Mouse (Mus musculus): Measurements from ENCODE around the gene Nphp4.
"Not testable (repeated sequence)": the region's sequence is repeated elsewhere in the genome, so short reads cannot be mapped to it uniquely, and the experiment has no call there.

Nphp4 gene

DNA sequence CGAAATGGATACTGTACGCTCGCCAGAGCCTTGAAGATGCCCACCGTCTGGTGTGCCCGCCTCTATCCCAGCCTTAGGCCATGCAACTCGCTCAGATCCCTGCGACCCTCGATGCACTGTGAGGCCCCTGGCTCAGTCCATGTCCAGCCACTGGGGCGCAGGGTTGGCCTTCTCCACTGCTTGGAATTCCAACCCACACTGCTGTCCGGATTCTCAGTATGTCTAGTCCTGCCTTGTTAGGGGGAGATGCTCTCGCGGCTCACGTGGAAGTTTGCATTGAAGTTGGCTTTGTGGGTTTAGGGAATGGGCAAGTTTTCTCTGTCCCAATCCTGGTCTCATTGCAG, 1.7 kb downstream of the Nphp4 start:
- no peak for DNase-seq (ENCODE audit: low spot score in 2 of 2)

- no peak for DNase-seq (ENCODE audit: low spot score in 2 of 2)
These were observed 3.9 kb downstream of the Nphp4 start for GRCm38 (mm10) chr4:152480426-152480825.

DNA sequence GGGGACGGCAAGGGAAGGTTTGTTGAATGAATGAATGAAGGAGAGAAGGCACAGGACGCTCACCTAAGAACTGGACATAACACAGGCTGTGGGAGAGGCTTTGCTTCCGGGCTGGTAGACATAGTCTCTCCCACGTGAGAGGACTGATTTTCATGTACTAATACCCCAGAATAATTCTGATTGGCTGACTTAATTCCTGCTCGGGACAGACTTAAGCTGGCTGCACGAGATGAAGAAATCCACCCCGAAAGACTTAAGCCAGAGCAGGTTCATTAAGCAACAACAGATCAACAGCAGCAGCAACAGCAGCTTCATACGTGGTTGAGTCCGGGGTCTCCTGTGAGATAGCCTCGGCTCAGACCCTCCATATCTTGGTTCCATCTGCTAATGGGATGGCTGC, 11.5 kb downstream of the Nphp4 start:
- DNase-seq (ENCODE audit: low spot score in 2 of 2), result no peak

DNA sequence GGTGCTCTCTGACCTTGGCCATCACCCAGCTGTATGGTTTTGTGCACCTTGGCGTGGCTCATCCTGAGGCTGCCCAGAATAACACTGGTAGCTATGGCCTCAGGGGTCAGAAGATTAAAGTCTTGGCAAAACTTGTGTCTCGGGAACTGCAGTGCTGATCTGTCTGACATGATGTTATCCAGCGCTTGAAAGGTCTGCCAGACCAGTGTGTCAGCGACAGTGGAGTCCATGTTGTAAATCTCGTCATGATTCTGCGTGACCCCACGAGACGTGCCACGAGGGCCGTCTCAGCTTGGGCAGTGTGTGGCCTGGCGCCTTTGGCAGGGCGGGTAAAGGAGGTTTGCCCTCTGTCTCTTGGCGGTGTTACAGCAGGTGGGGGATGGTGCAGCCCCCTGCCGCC, 13.8 kb downstream of the Nphp4 start:
- DNase-seq (ENCODE audit: low spot score in 2 of 2), result no peak

- peak; percentile 50 to 71 for DNase-seq (ENCODE audit: low spot score in 2 of 2)
These were observed 14.9 kb downstream of the Nphp4 start for GRCm38 (mm10) chr4:152491250-152491899.

GRCm38 (mm10) chr4:152494360-152494879, 17.9 kb downstream of the Nphp4 start:
- no peak for DNase-seq (ENCODE audit: low spot score in 2 of 2)

GRCm38 (mm10) chr4:152512221-152512925, 35.9 kb downstream of the Nphp4 start:
- DNase-seq (ENCODE audit: low spot score in 2 of 2), result no peak

GRCm38 (mm10) chr4:152514884-152515283, 38.4 kb downstream of the Nphp4 start:
- no peak for DNase-seq (ENCODE audit: low spot score in 2 of 2)

DNA sequence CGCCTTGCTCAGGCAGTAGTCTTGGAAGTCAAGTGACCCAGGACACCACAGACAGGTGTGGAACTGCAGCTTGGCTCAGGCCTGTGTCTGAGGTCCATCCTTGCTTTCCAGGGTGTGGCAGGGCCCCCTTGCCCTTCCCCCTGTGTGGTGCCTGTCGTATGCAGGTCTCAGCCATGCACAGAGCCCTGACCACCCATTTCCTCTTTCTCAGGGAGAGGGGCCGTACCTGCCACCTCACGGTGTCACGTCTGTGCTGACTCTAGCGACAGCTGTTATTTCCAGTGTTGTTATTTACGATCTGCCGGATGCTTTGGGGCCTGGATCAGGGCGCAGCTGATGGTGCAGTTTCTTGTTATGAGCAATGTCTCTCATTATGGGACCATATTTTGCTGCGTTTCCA, 42.6 kb downstream of the Nphp4 start:
- DNase-seq (ENCODE audit: low spot score in 2 of 2), result no peak

GRCm38 (mm10) chr4:152520083-152520482, 43.6 kb downstream of the Nphp4 start:
- DNase-seq (ENCODE audit: low spot score in 2 of 2), result peak in 1 of 2 experiments; percentile 32

- DNase-seq (ENCODE audit: low spot score in 2 of 2), result no peak
These were observed 56.4 kb downstream of the Nphp4 start for GRCm38 (mm10) chr4:152532872-152533271.

DNA sequence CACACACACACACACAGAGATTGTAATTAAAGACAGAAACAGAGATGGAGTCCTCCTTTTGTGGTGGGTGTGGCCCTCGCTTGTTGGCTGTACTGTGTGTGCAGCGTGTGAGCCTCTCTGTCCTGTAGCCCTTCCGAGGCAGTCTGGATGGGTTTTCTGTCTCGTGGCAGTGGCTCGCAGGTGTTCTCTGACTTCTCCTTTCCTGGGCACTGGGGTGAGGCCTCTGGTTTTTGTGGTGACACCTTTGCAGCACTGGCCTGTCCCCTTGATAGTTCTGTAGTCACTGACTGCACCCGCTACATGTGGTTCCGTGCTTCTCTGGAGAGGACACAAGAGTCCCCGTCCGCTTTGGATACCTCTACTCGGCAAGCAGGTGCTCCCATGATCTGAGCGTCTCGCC, 63.2 kb downstream of the Nphp4 start:
- DNase-seq (ENCODE audit: low spot score in 2 of 2), result no peak

GRCm38 (mm10) chr4:152541172-152541571, 64.7 kb downstream of the Nphp4 start:
- DNase-seq (ENCODE audit: low spot score in 2 of 2), result no peak

DNA sequence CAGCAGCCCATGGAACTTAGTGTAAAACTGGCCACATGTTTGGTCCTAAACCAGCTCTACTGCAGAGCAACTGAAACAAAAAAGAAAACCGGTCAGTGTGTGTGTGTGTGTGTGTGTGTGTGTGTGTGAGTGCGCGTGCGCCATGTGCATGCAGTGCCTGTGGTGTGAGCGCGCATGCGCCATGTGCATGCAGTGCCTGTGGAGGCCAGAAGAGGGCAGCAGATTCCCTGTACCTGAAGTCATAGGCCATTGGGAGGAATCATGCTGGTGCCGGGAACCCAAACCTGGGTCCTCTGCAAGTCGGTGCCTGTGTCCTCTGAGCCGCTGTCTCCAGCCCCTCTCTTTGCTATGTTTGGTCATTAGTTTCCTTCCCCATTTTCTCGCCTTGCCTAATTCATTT, 65.9 kb downstream of the Nphp4 start:
- no peak for DNase-seq (ENCODE audit: low spot score in 2 of 2)

GRCm38 (mm10) chr4:152546481-152546880, 70.0 kb downstream of the Nphp4 start:
- DNase-seq (ENCODE audit: low spot score in 2 of 2), result no peak

DNA sequence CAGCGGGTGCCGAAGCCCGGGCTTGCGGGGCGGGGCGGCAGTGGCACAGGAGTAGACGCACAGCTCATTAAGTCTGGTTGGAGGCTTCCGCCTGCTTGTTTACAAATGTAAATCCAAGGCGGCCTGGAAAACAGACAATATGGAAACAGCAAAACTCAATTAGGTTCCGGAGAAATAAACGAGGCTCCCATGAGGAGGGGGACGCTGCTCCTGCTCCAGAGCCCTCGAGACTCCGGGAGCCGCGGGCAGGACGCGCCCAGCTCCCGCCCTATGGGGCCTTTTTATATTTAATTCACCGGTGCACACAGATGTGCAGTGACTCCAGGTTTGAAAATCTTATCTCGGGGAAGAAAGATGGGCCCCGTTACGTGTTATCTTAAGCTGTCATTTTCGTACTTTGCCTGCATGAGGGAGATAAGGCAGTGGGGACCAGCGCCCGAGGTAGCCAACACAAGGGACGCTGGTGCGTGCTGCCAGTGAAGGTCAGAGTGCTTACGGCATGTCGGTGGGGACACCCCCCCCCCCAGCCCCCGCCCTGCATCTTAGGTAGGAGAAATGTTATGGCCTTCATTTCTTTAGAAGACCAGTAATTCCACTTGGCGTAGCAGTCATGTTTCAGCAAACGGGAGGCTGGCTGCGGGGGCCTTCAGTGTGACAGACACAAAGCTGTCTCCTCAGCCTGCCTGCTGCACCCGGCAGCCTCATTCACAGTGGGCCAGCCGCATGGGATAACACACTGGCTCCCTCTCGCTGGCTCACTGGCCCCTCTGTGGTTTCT, 71.6 kb downstream of the Nphp4 start:
- DNase-seq (ENCODE audit: low spot score in 2 of 2), result no peak

GRCm38 (mm10) chr4:152549507-152550202, 73.1 kb downstream of the Nphp4 start:
- no peak for DNase-seq (ENCODE audit: low spot score in 2 of 2)

DNA sequence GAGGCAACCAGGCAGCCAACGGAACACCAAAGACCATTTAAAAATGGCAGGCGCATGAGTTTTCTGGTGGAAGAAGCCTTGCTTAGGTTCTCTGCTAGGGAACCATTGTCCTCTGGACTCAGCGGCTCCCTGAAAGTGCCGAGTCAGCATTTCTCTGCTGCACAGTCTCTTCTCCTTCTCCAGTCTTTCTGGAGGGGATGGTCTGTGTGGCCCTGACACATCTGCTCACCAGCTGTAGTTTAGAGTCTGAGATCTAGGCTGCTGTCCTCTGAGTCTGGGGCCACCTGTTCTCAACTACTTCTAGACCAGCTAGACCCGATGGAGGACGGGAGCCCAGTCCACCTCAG, 73.7 kb downstream of the Nphp4 start:
- no peak for DNase-seq (ENCODE audit: low spot score in 2 of 2)

DNA sequence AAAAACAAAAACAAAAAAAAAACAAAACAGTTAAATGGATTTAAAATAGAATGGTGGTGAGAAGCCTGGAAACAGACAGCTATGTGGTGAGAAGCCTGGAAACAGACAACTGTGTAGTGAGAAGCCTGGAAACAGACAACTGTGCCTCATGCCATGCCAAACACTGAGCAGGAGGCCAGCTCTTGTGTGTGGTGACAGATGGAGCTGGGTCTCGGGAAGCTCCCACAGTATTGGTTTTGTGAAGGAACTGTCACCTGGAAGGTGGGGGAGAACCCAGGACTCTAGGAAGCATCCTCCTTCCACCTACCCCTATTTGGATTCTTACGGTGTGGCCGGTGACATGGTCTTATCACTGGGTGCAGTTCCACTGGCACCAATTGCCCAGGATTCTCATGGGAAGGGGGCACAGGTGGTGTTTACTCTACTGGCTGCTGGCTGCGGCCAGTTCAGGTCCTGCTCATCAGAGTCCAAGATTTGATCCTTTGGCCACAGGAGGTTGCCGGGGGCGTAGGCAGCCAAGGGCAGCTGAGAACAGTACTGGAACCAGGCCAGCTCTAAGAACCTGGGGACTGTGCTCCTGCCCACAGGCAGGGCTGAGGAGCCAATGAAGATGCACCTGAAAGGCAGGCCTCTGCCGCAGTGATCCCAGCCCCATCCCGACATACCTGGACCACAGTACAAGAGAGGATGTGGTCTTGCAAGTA, 77.2 kb downstream of the Nphp4 start:
- no peak for DNase-seq (ENCODE audit: low spot score in 2 of 2)

- DNase-seq (ENCODE audit: low spot score in 2 of 2), result no peak
These were observed 77.9 kb downstream of the Nphp4 start for GRCm38 (mm10) chr4:152554421-152554820.

- not testable (repeated sequence) for DNase-seq (ENCODE audit: low spot score in 2 of 2)
These were observed 79.3 kb downstream of the Nphp4 start for GRCm38 (mm10) chr4:152555806-152556205.

Data from urinary bladder, adult 18-20 months (tissue).